Mouse (Mus musculus) testis, postnatal 14 days (tissue): Measurements from ENCODE around the gene Tox4.
"Not testable (repeated sequence)": the region's sequence is repeated elsewhere in the genome, so short reads cannot be mapped to it uniquely, and the experiment has no call there.

Experiments used
- DNase-seq: peaks from one replicate; pipeline ENCODE4 v3.0.0; 2021; ENCODE audit warnings: low spot score

Tox4 gene

DNA sequence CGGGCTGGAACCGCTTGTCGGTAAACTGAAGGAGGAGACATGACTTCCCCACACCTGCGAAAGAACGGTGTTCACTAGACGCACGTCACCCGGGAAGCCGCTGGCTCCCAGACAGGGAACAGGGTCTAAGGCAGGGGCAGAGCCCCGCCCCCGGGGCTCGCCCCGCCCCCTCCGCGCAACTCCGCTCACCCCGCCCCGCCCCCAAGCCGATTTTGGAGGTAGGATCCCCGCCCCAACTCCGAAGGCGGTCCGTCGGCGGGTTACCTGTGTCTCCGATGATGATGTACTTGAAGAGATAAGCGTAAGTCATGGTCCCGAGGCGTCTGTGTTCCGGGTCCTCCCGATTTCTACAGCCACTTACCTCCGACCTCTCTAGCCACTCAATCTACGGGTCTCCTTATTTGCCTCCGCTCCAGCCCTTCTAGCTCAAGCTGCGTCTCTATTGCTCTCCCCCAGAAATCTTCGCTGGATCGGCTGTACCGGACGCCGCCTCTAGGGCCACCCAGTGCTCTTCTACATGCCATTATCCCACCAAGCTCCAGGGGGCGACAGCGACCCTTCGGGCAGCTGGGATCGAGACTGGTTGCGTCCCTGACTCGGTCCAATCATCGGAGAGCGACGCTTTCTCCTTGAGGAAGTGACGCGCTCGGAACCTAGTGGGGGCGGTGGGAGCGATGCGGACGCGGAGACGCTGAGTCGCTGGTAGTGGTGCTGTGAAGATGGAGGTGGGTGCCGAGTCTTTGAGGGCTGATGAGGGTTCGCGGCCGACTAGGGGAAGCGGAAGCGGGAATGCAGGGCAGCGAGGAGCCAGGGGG lies at the start of gene Tox4, which contains the start of gene Rab2b:
TSS of gene Tox4 (plus strand) at position 215 of the 815 bp plus-strand sequence.
TSS of gene Rab2b (minus strand) at position 614 of the 815 bp plus-strand sequence.
- DNase-seq: peak; percentile 97

- no peak for DNase-seq
Measured at GRCm38 (mm10) chr14:52232249-52232648, 46.7 kb upstream of the Tox4 start.

DNA sequence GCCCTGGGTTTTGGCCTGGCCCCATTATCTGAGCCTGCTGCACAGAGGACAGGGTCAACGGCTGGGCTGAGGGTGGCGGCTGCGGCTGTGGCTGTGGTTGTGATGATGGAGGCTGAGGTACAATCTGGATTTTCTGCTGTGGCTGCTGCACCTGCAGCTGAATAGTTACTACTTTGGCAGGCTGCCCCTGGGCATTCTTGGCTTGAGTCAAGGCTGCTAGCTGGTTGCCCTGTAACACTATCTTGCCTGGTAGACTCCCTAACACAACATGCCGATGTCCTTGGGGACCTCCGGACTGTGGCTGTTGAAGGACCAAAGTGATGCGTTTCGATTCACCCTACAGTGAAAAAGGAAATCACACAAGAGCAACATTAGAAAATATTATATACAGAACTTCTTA lies 43.8 kb upstream of the Tox4 start:
- peak; percentile 66 for DNase-seq

- DNase-seq: no peak
Measured at GRCm38 (mm10) chr14:52236216-52236615, 42.7 kb upstream of the Tox4 start.

GRCm38 (mm10) chr14:52244041-52244689 lies 34.8 kb upstream of the Tox4 start:
- DNase-seq: peak; percentile 100

- no peak for DNase-seq
Measured at GRCm38 (mm10) chr14:52244690-52245042, 34.3 kb upstream of the Tox4 start.

DNA sequence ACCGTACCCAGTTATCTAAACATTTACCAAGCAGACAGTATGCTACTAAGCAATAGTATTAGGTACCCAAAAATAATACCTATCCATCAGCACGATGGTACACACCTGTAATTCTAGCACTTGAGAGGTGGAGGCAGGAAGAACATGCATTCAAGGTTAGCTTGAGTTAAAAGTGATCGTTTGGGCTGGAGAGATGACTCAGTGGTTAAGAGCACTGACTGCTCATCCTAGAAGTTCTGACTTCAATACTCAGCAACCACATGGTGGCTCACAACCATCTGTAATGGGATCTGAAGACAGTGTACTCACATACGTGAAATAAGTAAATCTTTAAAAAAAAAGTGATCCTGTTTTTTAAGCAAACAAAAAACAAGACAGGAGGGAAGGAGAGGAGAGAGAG lies 32.8 kb upstream of the Tox4 start:
- no peak for DNase-seq

GRCm38 (mm10) chr14:52256311-52257175 lies 22.4 kb upstream of the Tox4 start:
- DNase-seq: no peak

GRCm38 (mm10) chr14:52257484-52258213 lies 21.3 kb upstream of the Tox4 start, which contains the start of gene Chd8:
Gene Chd8 (minus strand): TSS chr14:52257780.
- peak; percentile 99 for DNase-seq

- DNase-seq: no peak
Measured at GRCm38 (mm10) chr14:52272781-52273180, 6.2 kb upstream of the Tox4 start.

GRCm38 (mm10) chr14:52277210-52277609 lies 1.7 kb upstream of the Tox4 start:
- no peak for DNase-seq

DNA sequence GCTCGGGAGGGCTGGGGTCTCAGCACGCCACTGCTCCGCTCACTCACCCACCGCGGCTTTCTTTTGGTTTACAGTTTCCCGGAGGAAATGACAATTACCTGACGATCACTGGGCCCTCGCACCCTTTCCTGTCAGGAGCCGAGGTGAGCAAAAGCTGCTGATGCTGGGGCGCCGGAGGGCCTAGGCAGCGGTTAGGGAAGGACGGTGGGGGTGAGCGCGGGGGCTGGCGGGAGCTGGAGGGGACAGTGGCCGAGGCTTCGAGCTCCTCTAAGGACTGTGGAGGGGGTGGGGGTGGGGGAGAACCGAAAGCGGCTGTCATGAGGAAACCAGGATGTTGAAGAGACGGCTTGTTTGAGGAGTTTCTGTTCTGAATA lies 788 bp downstream of the Tox4 start:
- DNase-seq: no peak

DNA sequence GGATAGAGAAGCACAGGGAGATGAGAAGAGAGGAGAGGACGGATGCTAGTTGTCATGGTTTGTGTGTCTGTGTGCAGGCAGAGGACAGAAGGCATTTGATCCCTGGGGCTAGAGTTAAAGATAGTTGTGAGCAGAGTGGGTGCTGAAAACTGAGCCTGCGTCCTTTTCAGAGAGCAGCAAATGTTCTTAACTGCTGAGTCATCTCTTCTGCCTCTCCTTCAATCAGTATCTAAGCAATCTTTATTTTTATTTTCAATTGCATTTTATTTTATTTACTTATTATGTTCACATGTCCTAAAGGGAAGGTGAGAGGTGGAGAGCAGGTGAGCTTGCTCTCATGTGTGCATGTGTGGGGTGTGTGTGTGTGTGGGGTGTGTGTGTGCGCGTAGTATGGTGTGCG lies 4.7 kb downstream of the Tox4 start:
- DNase-seq: no peak

DNA sequence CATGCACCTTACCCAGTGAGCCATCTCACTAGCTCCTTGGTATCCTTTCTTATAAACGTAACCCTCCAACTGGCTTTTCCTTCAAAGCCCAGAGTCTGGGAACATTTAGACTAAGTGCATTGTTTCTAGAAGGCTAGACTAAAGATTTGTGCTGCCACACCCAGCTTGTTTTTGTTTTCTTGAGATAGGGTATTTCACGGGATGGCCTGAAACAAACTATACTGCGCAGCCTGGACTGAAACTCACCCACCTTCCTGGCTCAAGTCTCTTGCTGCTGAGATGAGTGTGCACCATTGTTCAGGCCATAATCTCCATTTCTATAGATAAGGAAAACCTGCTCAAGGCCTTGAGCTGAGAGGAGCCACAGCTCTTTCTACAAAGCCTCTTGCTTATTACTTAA lies 5.2 kb downstream of the Tox4 start:
- no peak for DNase-seq

DNA sequence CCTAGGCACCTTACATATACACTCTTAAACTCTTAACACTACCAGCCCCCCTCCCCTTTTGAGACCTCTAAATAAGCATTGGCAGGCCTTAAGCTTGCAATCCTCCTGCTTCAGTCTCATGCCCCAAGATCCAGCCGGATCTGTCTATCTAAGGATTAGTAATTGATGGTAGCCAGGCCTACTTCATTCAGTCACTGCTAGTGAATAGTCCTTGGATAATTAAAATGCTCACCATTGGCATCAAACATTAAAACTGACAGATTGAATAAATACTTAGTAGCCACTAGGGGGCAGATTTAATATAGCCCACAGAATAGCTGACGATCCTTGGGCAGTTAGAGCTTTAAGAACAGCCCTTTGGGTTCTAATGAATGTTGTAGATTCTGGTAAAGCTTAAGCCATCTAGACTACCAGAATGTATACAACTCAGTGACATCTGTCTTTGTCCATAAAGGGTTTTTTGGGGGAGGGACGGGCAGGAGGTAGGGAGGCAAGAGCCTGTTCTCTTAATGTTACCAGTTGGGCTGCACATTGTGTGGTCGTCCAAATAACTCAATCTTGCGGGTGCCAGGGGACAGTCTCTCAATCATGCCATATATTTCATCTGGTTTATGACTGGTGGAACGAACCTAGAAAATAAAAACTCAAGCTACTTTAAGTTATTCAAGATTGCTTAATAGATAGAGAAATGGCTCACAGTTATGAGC lies 16.8 kb downstream of the Tox4 start:
- no peak for DNase-seq

DNA sequence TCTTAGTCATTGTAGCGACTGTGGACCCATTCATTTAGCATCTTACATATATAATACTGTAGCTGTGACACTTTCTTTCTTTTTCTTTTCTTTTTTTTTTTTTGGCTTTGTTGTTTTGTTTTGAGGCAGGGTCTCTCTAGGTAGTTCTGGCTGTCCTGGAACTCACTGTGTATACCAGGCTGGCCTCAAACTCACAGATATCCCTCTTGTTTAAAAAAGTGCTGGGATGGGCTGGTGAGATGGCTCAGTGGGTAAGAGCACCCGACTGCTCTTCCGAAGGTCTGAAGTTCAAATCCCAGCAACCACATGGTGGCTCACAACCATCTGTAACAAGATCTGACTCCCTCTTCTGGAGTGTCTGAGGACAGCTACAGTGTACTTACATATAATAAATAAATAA lies 24.6 kb downstream of the Tox4 start:
- DNase-seq: not testable (repeated sequence)

GRCm38 (mm10) chr14:52304644-52305271 lies 25.8 kb downstream of the Tox4 start, which contains the start of gene Mettl3:
Gene Mettl3 (minus strand): TSS chr14:52305128.
- peak; percentile 91 for DNase-seq

GRCm38 (mm10) chr14:52306100-52306499 lies 27.2 kb downstream of the Tox4 start:
- DNase-seq: no peak

- DNase-seq: not testable (repeated sequence)
Measured at GRCm38 (mm10) chr14:52310343-52310742, 31.4 kb downstream of the Tox4 start.

DNA sequence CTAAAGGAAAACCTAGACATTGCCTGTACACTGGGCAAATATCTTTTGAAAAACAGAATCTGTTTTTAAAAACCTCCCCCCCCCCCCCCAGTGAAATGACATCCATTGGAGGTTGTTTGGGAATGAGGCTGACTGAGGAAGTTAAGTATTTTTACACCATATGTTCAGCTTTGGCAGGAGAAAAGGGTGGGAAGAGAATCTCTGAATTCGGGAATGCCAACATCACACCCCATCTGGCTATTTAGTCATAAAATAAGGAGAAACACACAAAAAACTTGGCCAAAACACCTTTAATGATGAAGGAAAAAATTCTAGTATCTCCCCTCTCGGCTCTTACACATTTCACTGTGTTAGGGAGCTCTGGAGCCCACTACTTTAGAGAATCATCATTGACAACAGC lies 32.0 kb downstream of the Tox4 start:
- DNase-seq: no peak
